ENCODE assay signal across 8 mouse cellular contexts in genomic region chr1:64119358-64119794, GRCm38 (mm10). TPM values are rescaled to one million over a fixed set of nuclear protein-coding genes. Genes with fewer than 3 reads are reported as not detected.
DNase-seq lines count a peak whose midpoint lies in the region; ATAC-seq and TF ChIP-seq lines count a peak whose summit lies in the region.

No protein-coding gene starts in this region.

- 5% methylated on average over 7 of the region's 7 CpGs for WGBS in forebrain, embryonic 13.5 days
- WGBS in small intestine, adult 2 months, result 70% methylated on average over 7 of the region's 7 CpGs

- H3K27me3 ChIP-seq in CH12.LX (replicated peaks), result no peaks in the 10 kb centered on the region
- H3K27me3 ChIP-seq in forebrain, embryonic 13.5 days, result no peaks in the 10 kb centered on the region
- no peaks in the 10 kb centered on the region for H3K27me3 ChIP-seq in small intestine, adult 2 months (ENCODE audit: control insufficient read depth, insufficient read depth, low read length)

- no peak for TF ChIP-seq CTCF in CH12.LX (conservative IDR thresholded peaks at IDR 0.05 in 1 of 2, IDR thresholded peaks at IDR 0.05 in 1 of 2; ENCODE audit: low read depth in 2 of 2, low read length in 2 of 2)
- no peak for TF ChIP-seq CTCF in small intestine, adult 2 months (IDR thresholded peaks at IDR 0.05; ENCODE audit: extremely low read depth, insufficient read length, insufficient replicate concordance, low read depth, low read length)

- ATAC-seq in forebrain, embryonic 13.5 days, result no peak

- TF ChIP-seq POLR2A in CH12.LX (IDR thresholded peaks at IDR 0.05; ENCODE audit: low read depth, low read length), result no peak
- TF ChIP-seq POLR2A in small intestine, adult 2 months (IDR thresholded peaks at IDR 0.05; ENCODE audit: low read depth, low read length), result no peak

- peaks cover 0 to 5% of the 10 kb centered on the region in 2 experiments for H3K36me3 ChIP-seq in CH12.LX (replicated peaks in 1 of 2; ENCODE audit: control insufficient read depth in 1 of 2, insufficient read depth in 1 of 2, low read length in 1 of 2)
- H3K36me3 ChIP-seq in forebrain, embryonic 13.5 days (ENCODE audit: poor library complexity, severe bottlenecking), result no peaks in the 10 kb centered on the region
- H3K36me3 ChIP-seq in small intestine, adult 2 months (ENCODE audit: control insufficient read depth, insufficient read depth, low read length), result no peaks in the 10 kb centered on the region

- H3K4me1 ChIP-seq in CH12.LX (ENCODE audit: control insufficient read depth in 1 of 2, insufficient read depth in 2 of 2), result peaks cover 4 to 33% of the 10 kb centered on the region in 2 experiments
- H3K4me1 ChIP-seq in forebrain, embryonic 13.5 days, result peaks cover 56% of the 10 kb centered on the region
- peaks cover 2% of the 10 kb centered on the region; the same call in 1 of the 2 replicates for H3K4me1 ChIP-seq in small intestine, adult 2 months (ENCODE audit: control insufficient read depth, insufficient read depth, insufficient read length, low read length)

- TF ChIP-seq RAD21 in CH12.LX (IDR thresholded peaks at IDR 0.05; ENCODE audit: low read depth, low read length), result no peak

- H3K79me2 ChIP-seq in CH12.LX (replicated peaks; ENCODE audit: control insufficient read depth, extremely low read depth, insufficient read depth, poor library complexity, severe bottlenecking), result peaks cover 4% of the 10 kb centered on the region; the same call in 1 of the 2 replicates

- in situ Hi-C loops in CH12.LX (cut with MboI; ENCODE audit: low pct_ligation_motif_present, low pct_unique_long_range_greater_than_20kb, low sequenced_read_pairs), result loop anchor here (25.0 kb wide), 1 partner anchor 318 kb away; no protein-coding TSS in a partner anchor

- TF ChIP-seq EP300 in CH12.LX (IDR thresholded peaks at IDR 0.05; ENCODE audit: low read length), result no peak

- dilution Hi-C loops in CH12.LX (cut with MboI; ENCODE audit: extremely low pct_ligation_motif_present, extremely low pct_unique_long_range_greater_than_20kb, low sequenced_read_pairs), result no loop called here

- H3K9me3 ChIP-seq in CH12.LX (replicated peaks; ENCODE audit: low read length), result no peaks in the 10 kb centered on the region
- H3K9me3 ChIP-seq in forebrain, embryonic 13.5 days (replicated peaks), result no peaks in the 10 kb centered on the region

- H3K27ac ChIP-seq in CH12.LX (ENCODE audit: insufficient read depth, low read depth), result no peak overlapping the region
- peak overlapping the region; percentile 100 for H3K27ac ChIP-seq in forebrain, embryonic 13.5 days
- H3K27ac ChIP-seq in small intestine, adult 2 months (ENCODE audit: insufficient read depth, low read depth, low read length), result peak overlapping the region; percentile 66

- no peak for DNase-seq in CH12.LX (ENCODE audit: extremely low read depth)
- peak; percentile 18 to 52 for DNase-seq in adrenal gland, postnatal 36 days
- peak; percentile 34 for DNase-seq in heart, postnatal 4 days
- DNase-seq in layer of hippocampus, postnatal 10 days (ENCODE audit: low spot score in 2 of 2), result peak; percentile 42 to 62
- peak; percentile 43 for DNase-seq in lung, postnatal 36 days
- DNase-seq in urinary bladder, postnatal 10 days (ENCODE audit: low spot score), result no peak

- 0 out of 2 replicates have a peak overlapping the region, but pooled peaks have one; percentile 77 for H3K9ac ChIP-seq in CH12.LX (ENCODE audit: insufficient read depth, low read depth)
- peak overlapping the region; percentile 89 for H3K9ac ChIP-seq in forebrain, embryonic 13.5 days

- peak overlapping the region in 1 of 3 experiments; percentile 27 for H3K4me3 ChIP-seq in CH12.LX (replicated peaks in 1 of 3; ENCODE audit: low read depth in 2 of 3, low read length in 2 of 3, poor library complexity in 1 of 3)
- peak overlapping the region; percentile 69 for H3K4me3 ChIP-seq in forebrain, embryonic 13.5 days
- peak overlapping the region; percentile 70 for H3K4me3 ChIP-seq in small intestine, adult 2 months (ENCODE audit: low read depth, low read length)

- H3K4me2 ChIP-seq in CH12.LX (ENCODE audit: insufficient read depth, low read depth, poor library complexity, severe bottlenecking), result peak overlapping the region; percentile 95
- peak overlapping the region; percentile 68 for H3K4me2 ChIP-seq in forebrain, embryonic 13.5 days

TF ChIP-seq in CH12.LX, 34 proteins besides CTCF, POLR2A, EP300 and RAD21:
- TF ChIP-seq NELFE (IDR thresholded peaks at IDR 0.05; ENCODE audit: low read depth, low read length), result no peak
- TF ChIP-seq MAZ (IDR thresholded peaks at IDR 0.05; ENCODE audit: low read depth, low read length), result no peak
- TF ChIP-seq BHLHE40 (IDR thresholded peaks at IDR 0.05; ENCODE audit: low read depth, low read length), result no peak
- TF ChIP-seq ETS1 (conservative IDR thresholded peaks at IDR 0.05; ENCODE audit: low read depth, low read length), result no peak
- no peak for TF ChIP-seq HCFC1 (IDR thresholded peaks at IDR 0.05; ENCODE audit: low read depth, low read length)
- no peak for TF ChIP-seq ZC3H11A (IDR thresholded peaks at IDR 0.05; ENCODE audit: low read depth, low read length)
- no peak for TF ChIP-seq E2F4 (IDR thresholded peaks at IDR 0.05; ENCODE audit: insufficient replicate concordance, low read depth, low read length)
- no peak for TF ChIP-seq PAX5 (IDR thresholded peaks at IDR 0.05; ENCODE audit: low read length)
- TF ChIP-seq USF1 (IDR thresholded peaks at IDR 0.05; ENCODE audit: low read depth, low read length), result no peak
- no peak for TF ChIP-seq KAT2A (IDR thresholded peaks at IDR 0.05; ENCODE audit: insufficient replicate concordance, low read length)
- no peak for TF ChIP-seq USF2 (conservative IDR thresholded peaks at IDR 0.05; ENCODE audit: low read depth, low read length)
- TF ChIP-seq SIN3A (IDR thresholded peaks at IDR 0.05; ENCODE audit: low read length), result no peak
- TF ChIP-seq SMC3 (IDR thresholded peaks at IDR 0.05; ENCODE audit: low read depth, low read length), result no peak
- TF ChIP-seq ZMIZ1 (IDR thresholded peaks at IDR 0.05; ENCODE audit: low read depth, low read length), result no peak
- TF ChIP-seq MAFK (IDR thresholded peaks at IDR 0.05; ENCODE audit: insufficient replicate concordance, low read length), result no peak
- TF ChIP-seq MYC (IDR thresholded peaks at IDR 0.05; ENCODE audit: low read depth, low read length), result no peak
- no peak for TF ChIP-seq ZKSCAN1 (IDR thresholded peaks at IDR 0.05; ENCODE audit: borderline replicate concordance, low read depth, low read length)
- no peak for TF ChIP-seq POLR2AphosphoS2 (IDR thresholded peaks at IDR 0.05; ENCODE audit: low read depth, low read length)
- TF ChIP-seq MXI1 (IDR thresholded peaks at IDR 0.05; ENCODE audit: low read depth, low read length), result no peak

RNA-seq across cellular contexts. Expression of gene Klf7, which starts 2.7 kb away (rescaled TPM):
- total RNA-seq in CH12.LX (2012; rRNA removed), result 4.7 and 6.2 TPM in 2 replicates
- 3.7 and 4.3 TPM in 2 replicates for total RNA-seq in CH12.LX (2014; rRNA removed)
- polyA plus RNA-seq in CH12.LX (2012; ENCODE audit: insufficient read length, low read depth), result 6.5 and 6.7 TPM in 2 replicates
- total RNA-seq in adrenal gland, postnatal 36 days (2021), result 10 to 100 TPM; 16.6 to 20.8 TPM
- polyA plus RNA-seq in forebrain, embryonic 13.5 days (2015; fragmentation: Nextera tagmentation; extraction: Ambion mirVana), result 66.4 and 76.8 TPM in 2 replicates
- total RNA-seq in heart, postnatal 4 days (2021), result 10 to 100 TPM; 29.4 to 29.6 TPM
- total RNA-seq in layer of hippocampus, postnatal 10 days (2021), result 10 to 100 TPM; 77.8 to 78.3 TPM
- polyA plus RNA-seq in small intestine, adult 2 months (2012; rRNA removed), result 4.0 and 4.1 TPM in 2 replicates

Comparison
In these comparisons a context has a peak if more than half of its experiments do, and no peak if none do; other contexts are left out.
1. DNase-seq: peak in adrenal gland, postnatal 36 days (2 of 2), heart, postnatal 4 days (single experiment), layer of hippocampus, postnatal 10 days (2 of 2) and lung, postnatal 36 days (single experiment); none in CH12.LX (single experiment) and urinary bladder, postnatal 10 days (single experiment).